ENCODE assay signal across 11 mouse cellular contexts in the genomic region with DNA sequence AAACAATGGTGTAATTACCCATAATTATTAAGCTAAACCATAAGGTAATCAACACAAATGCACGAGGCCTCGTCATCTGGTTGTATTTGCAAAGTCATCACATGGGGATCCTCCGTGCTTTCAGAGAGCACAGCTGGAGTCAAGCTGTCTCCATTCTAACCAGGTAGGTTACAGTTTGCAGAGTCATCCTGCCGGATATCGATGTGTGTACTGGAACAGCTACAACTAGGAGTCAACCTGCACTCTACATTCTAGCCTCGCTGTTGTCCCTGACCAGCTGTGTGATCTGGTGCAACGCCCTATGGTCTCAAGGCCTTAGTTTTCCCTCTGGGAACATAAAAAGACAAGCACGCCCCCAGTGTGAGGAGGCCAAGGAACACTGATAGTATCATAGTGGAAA. TPM values are rescaled to one million over a fixed set of nuclear protein-coding genes. Genes with fewer than 3 reads are reported as not detected.
DNase-seq lines count a peak whose midpoint lies in the region; ATAC-seq and TF ChIP-seq lines count a peak whose summit lies in the region.
"Had no signal": no experiment of that assay in that cellular context is flagged by ENCODE, and none has a peak within 500 bp of the region (broad histone marks: within the 10 kb centered on the region; RNA-seq: fewer than 3 reads in every experiment).

No protein-coding gene starts in this region.

- H3K36me3 ChIP-seq in limb, embryonic 15.5 days = peaks cover 1% of the 10 kb centered on the region; the same call in 1 of the 2 replicates

- H3K9me3 ChIP-seq in limb, embryonic 15.5 days = no peaks in the 10 kb centered on the region

- no peak overlapping the region for H3K9ac ChIP-seq in limb, embryonic 15.5 days

- H3K4me1 ChIP-seq in limb, embryonic 15.5 days = no peaks in the 10 kb centered on the region; the same call in 1 of the 2 replicates
- no peaks in the 10 kb centered on the region for H3K4me1 ChIP-seq in cerebellum, adult 2 months (ENCODE audit: control insufficient read depth, insufficient read depth, low read length)

- no peak for ATAC-seq in limb, embryonic 15.5 days (ENCODE audit: insufficient number of reproducible peaks, low FRiP score, low TSS enrichment, low read depth)
- ATAC-seq: intestine, embryonic 16.5 days had no signal

- H3K27ac ChIP-seq in limb, embryonic 15.5 days = no peak overlapping the region
- H3K27ac ChIP-seq in cerebellum, adult 2 months (ENCODE audit: insufficient read depth, low read length) = no peak overlapping the region

- peak; percentile 4 for DNase-seq in embryo, embryonic 10 days (ENCODE audit: low spot score)
- no peak for DNase-seq in embryo, embryonic 10.5 days (ENCODE audit: low spot score)
- peak; percentile 3 for DNase-seq in thymus, postnatal 14 days
- no peak for DNase-seq in thymus, postnatal 25 days
- no peak for DNase-seq in T-cell, adult 2 months (ENCODE audit: low spot score)
- no peak for DNase-seq in cerebellum, adult 2 months
- no peak for DNase-seq in spleen, postnatal 14 days (ENCODE audit: low spot score in 2 of 2)
- DNase-seq: B cell, adult 2 months; cerebellum, adult 8-10 months had no signal

- no peak for TF ChIP-seq POLR2A in cerebellum, adult 2 months (IDR thresholded peaks at IDR 0.05; ENCODE audit: borderline replicate concordance, insufficient read depth, low read length)

- 56% methylated on average over 8 of the region's 8 CpGs for WGBS in limb, embryonic 15.5 days
- WGBS in cerebellum, adult 2 months = 66% methylated on average over 8 of the region's 8 CpGs

- TF ChIP-seq CTCF in cerebellum, adult 2 months (IDR thresholded peaks at IDR 0.05; ENCODE audit: borderline replicate concordance, insufficient read depth, low read depth, low read length) = no peak

- H3K4me3 ChIP-seq in limb, embryonic 15.5 days = no peak overlapping the region; the same call in 1 of the 2 replicates
- no peak overlapping the region for H3K4me3 ChIP-seq in cerebellum, adult 2 months (replicated peaks; ENCODE audit: insufficient read depth, low read depth, low read length)

- no peaks in the 10 kb centered on the region for H3K27me3 ChIP-seq in limb, embryonic 15.5 days
- H3K27me3 ChIP-seq in cerebellum, adult 2 months (ENCODE audit: control insufficient read depth, insufficient read depth, low read length) = no peaks in the 10 kb centered on the region

- peak overlapping the region; percentile 42; the same call in 1 of the 2 replicates for H3K4me2 ChIP-seq in limb, embryonic 15.5 days

RNA-seq across cellular contexts. Expression of a gene that starts 2.1 kb away (rescaled TPM):
- polyA plus RNA-seq in limb, embryonic 15.5 days (2015; fragmentation: Nextera tagmentation; extraction: Ambion mirVana) = 283 and 288 TPM in 2 replicates
- polyA plus RNA-seq in cerebellum, adult 2 months (2012; rRNA removed) = 159 and 168 TPM in 2 replicates

RNA-seq across cellular contexts. Expression of a gene that starts 45.1 kb away (rescaled TPM):
- polyA plus RNA-seq in limb, embryonic 15.5 days (2015; fragmentation: Nextera tagmentation; extraction: Ambion mirVana) = 3.6 and 4.2 TPM in 2 replicates
- 9.7 and 10.0 TPM in 2 replicates for polyA plus RNA-seq in cerebellum, adult 2 months (2012; rRNA removed)

Comparison
In these comparisons a context has a peak if more than half of its experiments do, and no peak if none do; other contexts are left out.
1. DNase-seq: peak in embryo, embryonic 10 days (single experiment) and thymus, postnatal 14 days (single experiment); none in embryo, embryonic 10.5 days (single experiment), thymus, postnatal 25 days (single experiment), T-cell, adult 2 months (single experiment), cerebellum, adult 2 months (0 of 2) and spleen, postnatal 14 days (0 of 2).